ENCODE assay signal across 16 mouse cellular contexts in the genomic region with DNA sequence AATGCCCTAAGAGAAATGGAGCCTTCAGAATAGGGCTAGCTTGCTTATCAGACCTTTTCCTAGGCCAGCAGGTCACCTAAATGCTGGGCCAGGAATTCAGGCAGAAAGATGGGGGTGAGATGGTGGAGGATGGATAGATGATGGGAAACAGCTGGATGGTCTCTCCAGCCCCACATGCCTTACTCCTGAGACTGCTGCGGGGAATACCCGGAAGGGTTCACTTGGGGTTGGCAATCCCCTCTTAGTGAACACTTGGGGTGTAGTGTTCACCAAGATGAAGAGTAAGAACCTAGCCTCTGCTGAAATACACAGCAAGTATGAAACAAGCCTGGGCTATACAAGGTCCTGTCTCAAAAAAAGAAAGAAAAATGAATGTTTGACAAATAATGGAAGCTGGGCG. TPM values are rescaled to one million over a fixed set of nuclear protein-coding genes. Genes with fewer than 3 reads are reported as not detected.
DNase-seq lines count a peak whose midpoint lies in the region; ATAC-seq and TF ChIP-seq lines count a peak whose summit lies in the region.
"Had no signal": no experiment of that assay in that cellular context is flagged by ENCODE, and none has a peak within 500 bp of the region (broad histone marks: within the 10 kb centered on the region; RNA-seq: fewer than 3 reads in every experiment).

No protein-coding gene starts in this region.

- H3K4me2 ChIP-seq in lung, embryonic 14.5 days: no peak overlapping the region
- no peak overlapping the region for H3K4me2 ChIP-seq in intestine, embryonic 14.5 days (ENCODE audit: low read length)
- H3K4me2 ChIP-seq in hindbrain, embryonic 13.5 days: no peak overlapping the region
- H3K4me2 ChIP-seq: heart, embryonic 13.5 days; neural tube, embryonic 13.5 days had no signal

- TF ChIP-seq CTCF in lung, embryonic 14.5 days (IDR thresholded peaks at IDR 0.05; ENCODE audit: low read depth): no peak
- no peak for TF ChIP-seq CTCF in small intestine, adult 2 months (IDR thresholded peaks at IDR 0.05; ENCODE audit: extremely low read depth, insufficient read length, insufficient replicate concordance, low read depth, low read length)

- peaks cover 11% of the 10 kb centered on the region; the same call in 1 of the 2 replicates for H3K36me3 ChIP-seq in lung, embryonic 14.5 days (ENCODE audit: insufficient read depth)
- peaks cover 36% of the 10 kb centered on the region for H3K36me3 ChIP-seq in embryonic facial prominence, embryonic 10.5 days (replicated peaks)
- H3K36me3 ChIP-seq in intestine, embryonic 14.5 days (ENCODE audit: control insufficient read depth, insufficient read depth, low read length): 0 out of 2 replicates have a peak, but pooled peaks cover 7% of the 10 kb centered on the region
- H3K36me3 ChIP-seq in small intestine, adult 2 months (ENCODE audit: control insufficient read depth, insufficient read depth, low read length): peaks cover 4% of the 10 kb centered on the region; the same call in 1 of the 2 replicates
- peaks cover 43% of the 10 kb centered on the region for H3K36me3 ChIP-seq in hindbrain, embryonic 13.5 days

- TF ChIP-seq POLR2A in small intestine, adult 2 months (IDR thresholded peaks at IDR 0.05; ENCODE audit: low read depth, low read length): no peak

- H3K4me3 ChIP-seq in lung, embryonic 14.5 days (ENCODE audit: low read depth, low read length): no peak overlapping the region
- H3K4me3 ChIP-seq in embryonic facial prominence, embryonic 10.5 days: no peak overlapping the region
- no peak overlapping the region for H3K4me3 ChIP-seq in intestine, embryonic 14.5 days (ENCODE audit: low read depth, low read length)
- peak overlapping the region; percentile 51; the same call in 1 of the 2 replicates for H3K4me3 ChIP-seq in small intestine, adult 2 months (ENCODE audit: low read depth, low read length)
- no peak overlapping the region for H3K4me3 ChIP-seq in hindbrain, embryonic 13.5 days
- H3K4me3 ChIP-seq: heart, embryonic 13.5 days; neural tube, embryonic 13.5 days had no signal

- H3K27ac ChIP-seq in lung, embryonic 14.5 days (ENCODE audit: low read depth): no peak overlapping the region; the same call in 1 of the 2 replicates
- H3K27ac ChIP-seq in embryonic facial prominence, embryonic 10.5 days (replicated peaks): peak overlapping the region; percentile 73
- 0 out of 2 replicates have a peak overlapping the region, but pooled peaks have one; percentile 38 for H3K27ac ChIP-seq in intestine, embryonic 14.5 days (ENCODE audit: low read depth)
- H3K27ac ChIP-seq in small intestine, adult 2 months (ENCODE audit: insufficient read depth, low read depth, low read length): peak overlapping the region; percentile 56; the same call in 1 of the 2 replicates
- H3K27ac ChIP-seq in hindbrain, embryonic 13.5 days: no peak overlapping the region
- H3K27ac ChIP-seq: heart, embryonic 13.5 days; neural tube, embryonic 13.5 days had no signal

- H3K4me1 ChIP-seq in lung, embryonic 14.5 days (ENCODE audit: insufficient read depth): peaks cover 11% of the 10 kb centered on the region
- peaks cover 60% of the 10 kb centered on the region for H3K4me1 ChIP-seq in embryonic facial prominence, embryonic 10.5 days
- peaks cover 18% of the 10 kb centered on the region for H3K4me1 ChIP-seq in intestine, embryonic 14.5 days (replicated peaks; ENCODE audit: control insufficient read depth, insufficient read depth, low read length)
- H3K4me1 ChIP-seq in small intestine, adult 2 months (ENCODE audit: control insufficient read depth, insufficient read depth, insufficient read length, low read length): peaks cover 5% of the 10 kb centered on the region
- no peaks in the 10 kb centered on the region for H3K4me1 ChIP-seq in hindbrain, embryonic 13.5 days (replicated peaks)
- H3K4me1 ChIP-seq: neural tube, embryonic 13.5 days had no signal

- peak; percentile 21 for DNase-seq in lung, embryonic 14.5 days
- no peak for DNase-seq in lung, postnatal 36 days
- no peak for DNase-seq in embryonic facial prominence, embryonic 10.5 days (ENCODE audit: low spot score)
- DNase-seq in intestine, embryonic 14.5 days (ENCODE audit: low spot score): no peak
- no peak for DNase-seq in layer of hippocampus, adult 11-12 months (ENCODE audit: low spot score)
- DNase-seq: cerebellum, adult 2 months; forebrain, postnatal 0 days; gastrocnemius, postnatal 14 days; layer of hippocampus, adult 9-11 months; midbrain, embryonic 14.5 days had no signal

- no peaks in the 10 kb centered on the region for H3K9me3 ChIP-seq in lung, embryonic 14.5 days (ENCODE audit: low read depth, low read length)
- no peaks in the 10 kb centered on the region for H3K9me3 ChIP-seq in embryonic facial prominence, embryonic 10.5 days
- H3K9me3 ChIP-seq in intestine, embryonic 14.5 days (ENCODE audit: control insufficient read depth, low read length): no peaks in the 10 kb centered on the region
- no peaks in the 10 kb centered on the region for H3K9me3 ChIP-seq in hindbrain, embryonic 13.5 days
- H3K9me3 ChIP-seq: heart, embryonic 13.5 days; neural tube, embryonic 13.5 days had no signal

- no peak overlapping the region for H3K9ac ChIP-seq in lung, embryonic 14.5 days
- no peak overlapping the region for H3K9ac ChIP-seq in intestine, embryonic 14.5 days (ENCODE audit: low read length)
- H3K9ac ChIP-seq in hindbrain, embryonic 13.5 days: no peak overlapping the region
- H3K9ac ChIP-seq: forebrain, postnatal 0 days; heart, embryonic 13.5 days; neural tube, embryonic 13.5 days had no signal

- WGBS in lung, embryonic 14.5 days: 38% methylated on average over 3 of the region's 3 CpGs
- WGBS in embryonic facial prominence, embryonic 10.5 days: 63% methylated on average over 3 of the region's 3 CpGs
- 43% methylated on average over 3 of the region's 3 CpGs for WGBS in intestine, embryonic 14.5 days
- 80% methylated on average over 3 of the region's 3 CpGs for WGBS in small intestine, adult 2 months
- WGBS in hindbrain, embryonic 13.5 days: 83% methylated on average over 3 of the region's 3 CpGs

- no peaks in the 10 kb centered on the region for H3K27me3 ChIP-seq in lung, embryonic 14.5 days (ENCODE audit: insufficient read depth, low read length)
- no peaks in the 10 kb centered on the region for H3K27me3 ChIP-seq in embryonic facial prominence, embryonic 10.5 days (replicated peaks; ENCODE audit: low read depth, poor library complexity, severe bottlenecking)
- H3K27me3 ChIP-seq in intestine, embryonic 14.5 days (replicated peaks; ENCODE audit: control insufficient read depth, insufficient read depth, low read length): no peaks in the 10 kb centered on the region
- no peaks in the 10 kb centered on the region for H3K27me3 ChIP-seq in small intestine, adult 2 months (ENCODE audit: control insufficient read depth, insufficient read depth, low read length)
- H3K27me3 ChIP-seq in hindbrain, embryonic 13.5 days: no peaks in the 10 kb centered on the region
- H3K27me3 ChIP-seq: heart, embryonic 13.5 days; neural tube, embryonic 13.5 days had no signal

- no peak for ATAC-seq in lung, embryonic 14.5 days (ENCODE audit: insufficient read depth)
- no peak for ATAC-seq in intestine, embryonic 14.5 days (replicated peaks; ENCODE audit: low FRiP score, low TSS enrichment, low read depth)
- ATAC-seq in hindbrain, embryonic 13.5 days (ENCODE audit: low FRiP score): no peak
- ATAC-seq: forebrain, postnatal 0 days; hindbrain, embryonic 16.5 days had no signal

RNA-seq across cellular contexts. Expression of gene Rinl, which starts 0.5 kb away (rescaled TPM):
- polyA plus RNA-seq in lung, embryonic 14.5 days (2014; fragmentation: Nextera tagmentation; extraction: Ambion mirVana): 6.8 and 6.9 TPM in 2 replicates
- 2.2 and 2.8 TPM in 2 replicates for polyA plus RNA-seq in embryonic facial prominence, embryonic 10.5 days (2016; fragmentation: Nextera tagmentation; extraction: Ambion mirVana)
- 3.5 and 4.3 TPM in 2 replicates for polyA plus RNA-seq in intestine, embryonic 14.5 days (2014; fragmentation: Nextera tagmentation; extraction: Ambion mirVana)
- polyA plus RNA-seq in small intestine, adult 2 months (2012; rRNA removed): 4.4 and 7.1 TPM in 2 replicates
- 2.7 and 2.8 TPM in 2 replicates for polyA plus RNA-seq in hindbrain, embryonic 13.5 days (2015; fragmentation: Nextera tagmentation; extraction: Ambion mirVana)

RNA-seq across cellular contexts. Expression of gene Hnrnpl, which starts 19.1 kb away (rescaled TPM):
- polyA plus RNA-seq in lung, embryonic 14.5 days (2014; fragmentation: Nextera tagmentation; extraction: Ambion mirVana): 254 and 255 TPM in 2 replicates
- 325 and 346 TPM in 2 replicates for polyA plus RNA-seq in embryonic facial prominence, embryonic 10.5 days (2016; fragmentation: Nextera tagmentation; extraction: Ambion mirVana)
- polyA plus RNA-seq in intestine, embryonic 14.5 days (2014; fragmentation: Nextera tagmentation; extraction: Ambion mirVana): 232 and 241 TPM in 2 replicates
- 67.1 and 140 TPM in 2 replicates for polyA plus RNA-seq in small intestine, adult 2 months (2012; rRNA removed)
- 200 and 202 TPM in 2 replicates for polyA plus RNA-seq in hindbrain, embryonic 13.5 days (2015; fragmentation: Nextera tagmentation; extraction: Ambion mirVana)

RNA-seq across cellular contexts. Expression of gene Nfkbib, which starts 21.9 kb away (rescaled TPM):
- 31.8 and 37.4 TPM in 2 replicates for polyA plus RNA-seq in lung, embryonic 14.5 days (2014; fragmentation: Nextera tagmentation; extraction: Ambion mirVana)
- polyA plus RNA-seq in embryonic facial prominence, embryonic 10.5 days (2016; fragmentation: Nextera tagmentation; extraction: Ambion mirVana): 55.1 and 55.5 TPM in 2 replicates
- polyA plus RNA-seq in intestine, embryonic 14.5 days (2014; fragmentation: Nextera tagmentation; extraction: Ambion mirVana): 38.7 and 41.8 TPM in 2 replicates
- 76.0 and 138 TPM in 2 replicates for polyA plus RNA-seq in small intestine, adult 2 months (2012; rRNA removed)
- polyA plus RNA-seq in hindbrain, embryonic 13.5 days (2015; fragmentation: Nextera tagmentation; extraction: Ambion mirVana): 58.6 and 59.5 TPM in 2 replicates

RNA-seq across cellular contexts. Expression of gene Sirt2, which starts 22.7 kb away (rescaled TPM):
- 54.0 and 59.6 TPM in 2 replicates for polyA plus RNA-seq in lung, embryonic 14.5 days (2014; fragmentation: Nextera tagmentation; extraction: Ambion mirVana)
- 64.4 and 64.8 TPM in 2 replicates for polyA plus RNA-seq in embryonic facial prominence, embryonic 10.5 days (2016; fragmentation: Nextera tagmentation; extraction: Ambion mirVana)
- polyA plus RNA-seq in intestine, embryonic 14.5 days (2014; fragmentation: Nextera tagmentation; extraction: Ambion mirVana): 56.8 and 60.1 TPM in 2 replicates
- 26.2 and 47.6 TPM in 2 replicates for polyA plus RNA-seq in small intestine, adult 2 months (2012; rRNA removed)
- polyA plus RNA-seq in hindbrain, embryonic 13.5 days (2015; fragmentation: Nextera tagmentation; extraction: Ambion mirVana): 105 and 111 TPM in 2 replicates

RNA-seq across cellular contexts. Expression of gene Ccer2, which starts 33.3 kb away (rescaled TPM):
- not detected in 2 replicates for polyA plus RNA-seq in lung, embryonic 14.5 days (2014; fragmentation: Nextera tagmentation; extraction: Ambion mirVana)
- 0.49 and 2.1 TPM in 2 replicates for polyA plus RNA-seq in embryonic facial prominence, embryonic 10.5 days (2016; fragmentation: Nextera tagmentation; extraction: Ambion mirVana)
- not detected in 2 replicates for polyA plus RNA-seq in intestine, embryonic 14.5 days (2014; fragmentation: Nextera tagmentation; extraction: Ambion mirVana)
- polyA plus RNA-seq in small intestine, adult 2 months (2012; rRNA removed): not detected in 2 replicates
- 3.1 and 3.6 TPM in 2 replicates for polyA plus RNA-seq in hindbrain, embryonic 13.5 days (2015; fragmentation: Nextera tagmentation; extraction: Ambion mirVana)
- polyA plus RNA-seq: heart, embryonic 13.5 days; urinary bladder, adult 2 months had no signal

Comparison
In these comparisons a context has a peak if more than half of its experiments do, and no peak if none do; other contexts are left out.
1. H3K27ac ChIP-seq: peak in embryonic facial prominence, embryonic 10.5 days (single experiment), intestine, embryonic 14.5 days (single experiment) and small intestine, adult 2 months (single experiment); none in lung, embryonic 14.5 days (single experiment) and hindbrain, embryonic 13.5 days (single experiment).